Mouse (Mus musculus) thymus, postnatal 14 days (tissue): ENCODE data around the gene Gm17409.

Source experiments
- DNase-seq: peaks from one replicate; pipeline ENCODE4 v3.0.0; 2021

The Gm17409 gene

DNA sequence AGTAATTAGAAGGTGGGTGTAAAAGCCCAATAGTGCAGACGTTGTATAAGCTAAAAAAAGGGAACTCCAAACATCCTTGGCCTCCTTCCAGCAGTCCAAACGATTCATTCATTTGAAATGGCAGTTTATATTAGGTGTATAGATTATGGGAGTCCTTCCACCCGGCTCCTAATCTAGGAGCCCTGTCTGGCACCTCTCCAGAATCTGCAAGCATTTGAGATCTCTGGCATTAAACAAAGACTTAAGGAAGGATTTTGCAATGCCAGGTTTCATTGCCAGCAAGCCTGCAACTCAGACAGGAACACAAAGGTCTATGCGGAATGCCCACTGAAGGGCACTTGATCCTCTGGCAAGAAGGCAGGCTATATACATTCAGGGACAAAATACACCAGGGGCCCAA, 15.2 kb downstream of the Gm17409 start:
- no peak for DNase-seq

DNA sequence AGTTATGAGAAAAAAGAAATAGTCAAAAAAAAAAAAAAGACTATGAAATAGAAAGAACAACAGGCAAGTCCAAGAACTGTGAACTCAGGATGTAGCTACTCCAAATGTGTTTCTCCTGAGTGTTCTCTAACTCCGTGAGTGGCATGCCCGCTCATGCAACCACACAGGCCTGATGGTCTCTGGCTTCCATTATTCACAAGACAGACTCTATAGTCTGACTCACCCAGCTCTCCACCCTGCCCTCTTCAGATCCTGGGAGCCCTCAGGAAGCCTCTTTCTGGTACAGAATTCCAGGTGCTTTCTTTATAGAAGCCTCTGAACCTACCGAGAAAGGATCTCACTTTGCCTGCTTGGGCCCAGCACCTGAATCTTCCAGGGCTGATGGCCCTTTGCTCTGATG, 15.8 kb downstream of the Gm17409 start:
- DNase-seq, result no peak

DNA sequence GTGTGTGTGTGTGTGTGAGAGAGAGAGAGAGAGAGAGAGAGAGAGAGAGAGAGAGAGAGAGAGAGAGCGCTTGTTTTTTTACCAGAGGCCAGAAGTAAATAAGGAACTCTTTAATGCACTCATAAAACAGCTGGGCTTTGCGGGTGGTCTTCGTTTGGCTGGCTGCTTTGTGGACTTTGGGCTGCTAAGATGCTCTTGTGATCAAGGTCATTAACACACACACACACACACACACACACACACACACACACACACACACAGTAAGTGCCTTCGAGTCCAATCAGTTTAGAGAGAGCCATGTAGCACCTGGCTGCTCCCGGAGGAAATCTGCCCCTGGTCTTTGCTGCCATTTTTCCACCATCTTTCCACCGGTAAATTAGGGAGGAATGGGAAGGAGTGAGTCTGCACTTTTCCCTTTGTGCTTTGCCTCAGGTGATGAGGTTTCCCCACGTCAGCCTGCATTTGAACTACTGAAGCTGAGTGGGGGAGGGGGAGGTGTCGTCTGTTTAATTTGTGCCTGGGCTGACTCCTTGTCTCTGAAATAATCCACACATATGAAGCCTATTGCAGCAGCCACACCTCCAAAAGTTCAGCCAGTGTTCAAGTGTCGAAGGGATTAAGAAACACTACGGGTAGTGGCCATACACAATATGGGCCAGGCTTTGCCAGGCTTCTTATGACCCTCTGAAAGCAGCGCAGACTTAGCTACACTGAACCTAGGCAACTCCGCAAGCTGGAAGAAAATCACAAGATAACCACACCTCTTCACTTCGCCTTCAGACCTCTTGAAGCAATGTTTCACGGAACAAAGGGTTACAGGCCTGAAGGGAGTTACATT, 16.7 kb downstream of the Gm17409 start:
- DNase-seq, result no peak

DNA sequence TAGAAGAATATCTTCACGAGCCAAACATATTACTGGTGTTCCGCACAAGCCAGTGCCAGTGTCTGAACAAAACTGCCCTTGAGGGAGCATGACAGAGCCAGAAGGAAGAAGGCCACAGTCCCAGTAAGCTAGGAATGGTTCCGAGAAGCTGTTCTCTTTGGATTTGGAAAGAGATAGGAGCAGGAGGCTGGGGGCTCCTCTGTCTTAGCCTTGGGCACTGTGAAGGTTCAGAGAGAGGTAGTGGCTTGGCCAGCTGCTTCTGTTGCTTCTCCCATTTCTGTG, 17.3 kb downstream of the Gm17409 start:
- no peak for DNase-seq

DNA sequence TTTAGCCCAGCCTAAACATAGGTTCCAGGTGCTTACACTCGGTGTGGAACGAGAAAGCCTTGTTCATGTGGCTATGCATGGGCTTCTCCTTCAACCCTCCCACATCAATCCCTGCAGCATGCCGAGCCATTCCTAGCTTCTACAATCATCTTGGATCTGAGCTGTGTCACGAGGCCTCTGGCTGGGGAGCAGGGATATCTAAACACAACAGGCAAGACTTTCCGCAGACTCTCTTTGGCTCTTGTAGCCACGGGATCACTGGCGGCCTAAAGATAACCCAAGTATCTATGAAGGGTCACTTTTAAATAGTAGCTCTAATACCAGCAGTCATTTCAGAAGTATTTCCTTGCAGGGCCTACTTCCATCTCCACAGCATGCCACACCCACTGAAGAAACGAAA, 18.5 kb downstream of the Gm17409 start:
- no peak for DNase-seq

DNA sequence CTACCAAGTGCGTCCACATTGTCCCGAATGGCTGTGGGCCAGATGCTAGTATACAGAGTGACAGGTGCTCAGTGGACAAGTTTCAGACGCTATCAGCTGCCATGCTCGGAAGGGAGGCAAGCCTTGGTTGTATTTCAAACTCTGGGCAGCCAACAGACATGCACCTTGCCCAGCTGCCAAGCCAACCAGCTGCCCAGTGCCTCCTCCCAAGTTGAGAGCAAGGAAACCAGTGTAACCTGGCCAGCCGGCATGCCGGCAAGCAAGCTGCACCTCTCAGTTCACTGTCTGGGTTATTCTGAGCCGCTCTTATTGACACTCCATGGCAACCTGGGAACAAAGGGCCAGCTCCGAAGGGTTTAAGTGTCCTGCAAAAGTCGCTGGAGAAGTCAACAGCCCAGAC, 19.4 kb downstream of the Gm17409 start:
- no peak for DNase-seq

DNA sequence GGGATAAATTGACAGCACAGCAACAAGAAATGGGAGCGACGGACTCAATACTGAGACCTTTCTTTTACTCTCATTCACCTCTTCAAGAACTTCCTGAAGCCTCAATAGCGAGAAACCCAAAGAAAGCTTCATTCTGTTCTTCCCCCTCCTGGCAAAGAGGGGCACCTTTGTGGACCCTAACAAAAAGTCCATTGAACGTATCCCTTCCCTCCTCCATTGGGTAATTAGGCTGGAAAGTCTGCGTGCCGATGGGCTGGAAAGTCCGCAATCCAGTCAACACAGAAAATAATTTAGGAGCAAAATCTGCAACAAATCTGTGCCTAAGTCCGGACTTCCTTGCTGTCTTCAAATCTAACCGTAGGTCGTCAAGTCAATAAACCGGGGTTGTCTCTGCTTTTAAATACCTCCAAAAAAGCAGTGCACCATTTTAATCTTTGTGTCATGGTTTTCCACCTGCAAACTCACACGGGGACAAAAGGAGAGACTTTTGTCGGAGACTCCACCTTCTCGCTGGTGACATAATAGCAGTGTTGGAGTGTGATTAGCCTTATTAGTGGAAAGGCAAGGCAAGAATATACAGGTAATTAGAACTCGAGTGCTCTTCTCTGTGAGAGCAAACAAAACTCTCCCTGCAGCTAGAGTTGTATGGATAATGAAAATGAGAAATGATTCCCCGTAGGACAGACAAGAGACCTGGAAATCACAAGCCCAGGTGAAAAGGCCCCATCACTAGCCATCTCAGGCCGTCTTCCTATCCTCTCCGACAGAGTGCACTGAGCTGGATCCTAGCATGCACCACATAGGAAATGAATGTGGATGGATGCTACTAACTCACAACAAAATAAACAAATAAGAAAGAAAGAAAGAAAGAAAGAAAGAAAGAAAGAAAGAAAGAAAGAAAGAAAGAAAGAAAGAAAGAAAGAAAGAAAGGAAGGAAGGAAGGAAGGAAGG, 24.0 kb downstream of the Gm17409 start:
- no peak for DNase-seq

DNA sequence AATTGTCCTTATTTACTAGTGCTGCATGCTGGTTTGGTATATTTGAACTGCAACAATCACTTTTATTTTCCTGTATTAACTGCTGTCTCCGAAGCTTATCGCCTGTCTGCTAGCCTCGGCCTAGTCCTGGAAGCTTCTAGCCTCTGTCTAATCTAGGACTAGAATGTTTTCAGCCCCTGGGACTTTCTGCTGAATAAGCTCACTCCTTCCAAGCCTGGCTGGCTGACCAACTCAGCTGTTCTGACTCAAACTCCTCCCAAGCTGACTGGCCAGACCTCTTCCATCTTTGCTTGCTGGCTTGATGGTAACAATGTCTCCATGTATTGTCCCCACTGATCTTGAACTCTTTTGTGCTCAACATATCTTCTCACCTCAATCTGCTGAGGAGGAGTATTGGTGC, 25.4 kb downstream of the Gm17409 start:
- DNase-seq, result no peak

DNA sequence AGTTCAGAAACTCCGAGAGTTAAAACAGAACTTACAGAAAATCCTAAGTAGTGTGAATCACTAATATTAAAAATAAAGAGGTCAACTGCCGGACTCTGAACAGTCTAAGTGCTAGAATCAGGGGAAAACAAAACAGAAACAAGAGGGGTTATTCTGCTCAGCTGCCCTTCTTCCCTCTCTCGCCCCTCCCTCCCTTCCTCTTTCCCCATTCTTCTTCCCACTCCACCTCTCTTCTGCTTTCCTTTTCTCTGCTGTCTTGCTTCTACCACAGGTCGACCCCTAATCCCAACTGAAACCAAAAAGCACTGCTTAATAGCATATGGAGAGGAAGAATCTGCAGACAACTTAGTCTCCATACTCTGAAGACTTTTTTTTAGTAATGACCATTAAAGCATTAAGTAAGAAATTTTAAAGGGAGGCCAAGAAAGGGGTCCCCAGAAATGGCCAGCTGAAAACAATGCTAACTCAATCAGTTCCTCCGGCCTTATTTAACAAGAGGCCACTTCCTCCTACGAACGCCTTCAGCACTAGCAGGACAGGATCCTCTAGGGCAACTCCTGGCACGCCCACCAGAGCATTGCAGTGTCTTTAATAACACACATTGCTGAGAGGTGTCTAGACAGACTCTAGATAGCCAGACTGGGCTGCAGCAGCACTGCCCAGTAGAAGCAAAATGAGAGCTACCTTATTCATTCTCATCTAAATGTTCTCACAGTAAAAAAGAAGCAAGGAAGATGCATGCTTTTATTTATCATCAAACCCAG, 26.9 kb downstream of the Gm17409 start:
- DNase-seq, result no peak

DNA sequence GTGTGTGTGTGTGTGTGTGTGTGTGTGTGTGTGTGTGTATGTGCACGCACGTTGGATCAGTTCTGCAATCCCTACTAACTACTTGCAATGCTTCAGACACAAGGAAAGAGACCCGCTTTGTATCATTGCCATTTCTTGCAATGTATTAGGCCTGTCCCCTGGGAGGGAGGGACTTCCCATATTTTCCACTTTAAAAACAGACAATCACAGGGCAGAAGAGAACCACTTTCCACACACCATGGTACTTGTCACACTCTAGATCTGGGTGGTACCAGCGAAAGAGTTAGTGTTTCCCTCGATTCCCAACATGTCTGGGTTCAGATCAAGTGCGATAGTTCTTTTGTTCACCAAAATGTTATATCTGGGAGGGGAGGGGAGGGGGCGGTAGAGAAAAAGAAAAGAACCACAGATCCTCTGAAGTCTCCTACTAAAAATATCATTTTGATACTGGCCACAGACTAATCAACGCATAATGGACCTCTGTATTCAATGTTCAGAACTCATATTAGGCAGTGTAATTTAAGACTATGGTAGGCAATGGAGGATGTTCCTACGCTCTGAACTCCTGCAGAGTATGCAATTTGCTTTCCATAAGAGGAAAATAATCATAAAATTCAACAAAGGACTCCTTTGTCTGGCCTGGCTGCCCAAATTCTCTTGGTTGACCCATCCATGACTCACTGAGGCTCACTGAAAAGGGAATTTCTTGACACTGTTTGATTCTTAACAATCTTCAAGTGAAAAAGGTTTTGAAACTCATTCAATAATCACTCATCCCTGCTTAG, 35.6 kb downstream of the Gm17409 start:
- DNase-seq, result no peak

DNA sequence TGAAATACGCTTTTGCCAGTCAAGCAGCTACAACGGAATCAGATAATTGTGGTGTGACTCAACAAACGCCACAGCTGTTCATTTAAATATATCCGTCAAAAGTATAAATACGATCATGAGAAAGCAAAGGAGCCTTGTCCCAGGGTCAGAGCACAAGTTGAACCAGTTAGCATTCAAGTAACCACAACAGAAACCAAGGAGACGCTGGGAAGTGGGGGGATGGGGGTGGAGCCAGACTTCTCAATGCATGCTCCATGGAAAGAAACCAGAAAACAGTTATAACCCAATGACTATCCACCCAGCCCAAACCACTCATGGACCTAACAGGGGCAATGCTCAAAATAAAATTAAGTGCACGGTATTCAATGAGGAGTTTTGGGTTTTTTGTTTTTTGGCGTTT, 40.3 kb downstream of the Gm17409 start:
- DNase-seq, result no peak

DNA sequence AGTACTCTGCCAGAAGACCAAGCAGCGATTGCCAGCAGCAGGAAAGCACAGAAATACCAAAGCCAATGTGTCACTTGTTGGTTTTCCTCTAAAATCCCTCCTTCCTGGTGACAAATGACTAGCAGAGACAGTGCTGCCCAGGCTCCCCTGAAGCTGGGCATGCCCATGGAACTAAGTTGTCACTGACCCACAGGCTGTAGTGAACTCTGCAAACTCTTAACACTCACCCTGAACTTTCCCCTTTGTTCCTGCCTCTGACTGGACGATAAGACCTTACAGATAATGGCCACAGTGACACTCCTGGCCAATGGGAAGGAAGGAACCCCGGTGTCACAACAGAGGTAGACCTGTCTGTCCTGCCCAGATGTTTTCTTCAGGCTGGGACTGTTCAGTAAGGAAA, 43.3 kb downstream of the Gm17409 start:
- no peak for DNase-seq

DNA sequence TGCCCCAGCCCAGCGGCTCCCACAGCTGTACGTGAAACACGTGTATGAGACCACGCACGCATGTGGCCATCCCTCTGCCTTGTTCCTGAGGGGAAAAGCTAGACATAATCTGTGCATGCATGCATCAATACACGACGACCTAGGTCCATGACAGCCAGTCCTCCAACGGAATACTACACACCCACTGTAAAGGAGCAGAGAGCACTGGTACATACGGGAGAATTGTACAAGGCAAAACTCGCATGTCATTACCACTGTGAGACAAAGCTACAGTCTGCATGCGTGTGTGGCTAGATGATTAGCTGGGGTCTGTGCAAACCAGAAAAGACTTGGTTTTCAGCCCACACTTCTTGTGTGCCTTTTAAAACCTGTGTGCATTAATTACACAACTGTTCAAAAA, 44.6 kb downstream of the Gm17409 start:
- DNase-seq, result no peak

DNA sequence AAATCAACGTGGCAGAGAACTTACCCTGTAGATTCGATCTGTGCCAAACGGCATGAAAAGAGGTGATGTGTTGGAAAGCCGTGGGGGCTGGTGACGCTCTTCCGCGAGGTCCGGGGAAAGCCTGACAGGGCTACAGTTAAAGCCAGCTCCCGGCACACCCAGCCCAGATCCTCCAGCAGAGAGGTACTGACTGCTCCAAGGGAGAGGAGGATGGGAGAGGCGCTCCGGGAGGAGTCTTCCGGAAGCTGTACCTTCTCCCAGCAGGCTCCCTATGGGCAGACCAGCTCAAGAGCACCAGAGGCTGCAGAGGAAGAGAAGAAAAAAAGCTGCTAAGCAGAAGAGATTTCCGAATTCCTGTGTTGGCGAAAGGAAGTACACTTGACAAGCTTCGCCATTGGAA, 46.1 kb downstream of the Gm17409 start:
- no peak for DNase-seq

DNA sequence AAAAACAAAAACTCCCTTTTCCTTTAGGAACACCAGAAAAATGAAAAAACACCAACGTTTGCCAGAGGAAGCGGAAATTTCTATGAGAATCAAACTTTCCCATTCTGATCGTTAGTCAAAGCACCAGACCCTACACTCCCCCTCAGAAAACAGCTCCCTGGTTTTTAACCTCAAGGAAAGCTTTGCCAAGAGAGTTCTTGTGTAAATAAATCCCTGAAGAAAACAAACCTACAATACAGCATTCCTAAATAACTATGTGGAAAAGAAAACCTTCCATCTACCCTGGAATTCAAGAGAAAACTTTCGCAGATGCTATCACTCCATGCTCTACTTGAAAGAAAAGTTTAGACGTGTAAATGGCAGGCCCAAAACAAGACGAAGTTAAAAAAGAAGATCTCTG, 47.0 kb downstream of the Gm17409 start:
- no peak for DNase-seq

DNA sequence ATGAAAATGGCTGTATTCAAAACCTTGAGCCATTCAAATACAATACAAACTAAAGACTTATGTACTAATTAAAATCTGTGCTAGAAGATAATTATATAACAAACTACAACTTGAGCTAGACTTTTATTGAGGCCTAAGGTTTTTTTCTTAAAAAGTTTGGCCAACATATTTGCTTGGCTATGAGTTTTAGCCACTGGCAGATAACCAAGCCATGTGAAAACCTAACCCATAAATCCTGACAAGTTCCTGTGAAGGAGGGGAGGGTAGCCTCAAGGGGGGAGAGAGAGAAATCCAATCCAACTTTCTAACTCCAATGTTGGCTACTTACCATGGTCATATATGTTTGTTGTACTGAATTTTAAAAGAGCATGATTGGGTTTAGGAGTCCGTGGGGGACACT, 48.6 kb downstream of the Gm17409 start:
- DNase-seq, result no peak
